Mouse (Mus musculus) liver, embryonic 12.5 days (tissue): ENCODE data around the gene Rpl19. TPM values are rescaled to one million over a fixed set of nuclear protein-coding genes. Genes with fewer than 3 reads are reported as not detected.
A peak's percentile ranks its signal among the peaks of the same experiment; 100 is the strongest.

ENCODE experiments used
- ATAC-seq: fragments of 200-750 bp; cut with Nextera tagmentation; 2 replicates; pipeline ENCODE4 v1.8.0; 2017; ENCODE audit warnings: moderate number of reproducible peaks, mild to moderate bottlenecking, moderate library complexity
- H3K27ac ChIP-seq: fragments of 300-500 bp; sonication (generic); 2 replicates; pipeline ENCODE4 v1.5.1; 2016; ENCODE audit warnings: mild to moderate bottlenecking
- H3K27me3 ChIP-seq: fragments of 300-500 bp; sonication (generic); replicated peaks from 2 replicates; pipeline ENCODE4 v1.6.1; 2016; ENCODE audit warnings: mild to moderate bottlenecking, moderate library complexity
- H3K36me3 ChIP-seq: fragments of 300-500 bp; sonication (generic); 2 replicates; pipeline ENCODE4 v1.6.1; 2016; ENCODE audit warnings: mild to moderate bottlenecking, moderate library complexity
- H3K4me1 ChIP-seq: fragments of 300-500 bp; sonication (generic); 2 replicates; pipeline ENCODE4 v1.6.1; 2016
- H3K4me2 ChIP-seq: fragments of 300-500 bp; sonication (generic); 2 replicates; pipeline ENCODE4 v1.6.1; 2016; ENCODE audit warnings: mild to moderate bottlenecking, moderate library complexity
- H3K4me3 ChIP-seq: fragments of 300-500 bp; sonication (generic); 2 replicates; pipeline ENCODE4 v1.5.1; 2016; ENCODE audit warnings: mild to moderate bottlenecking, moderate library complexity
- H3K9ac ChIP-seq: fragments of 300-500 bp; sonication (generic); 2 replicates; pipeline ENCODE4 v1.6.1; 2016; ENCODE audit warnings: mild to moderate bottlenecking, moderate library complexity
- H3K9me3 ChIP-seq: fragments of 300-500 bp; sonication (generic); replicated peaks from 2 replicates; pipeline ENCODE4 v1.6.1; 2016; ENCODE audit warnings: mild to moderate bottlenecking, moderate library complexity
- WGBS: fragments of 180-500 bp; shearing (Covaris S2); methylation state at CpG from one replicate; pipeline ENCODE4 v1.1.7; 2016; ENCODE audit not compliant: insufficient replicate concordance; 5-methylcytosine and 5-hydroxymethylcytosine counted together
- polyA plus RNA-seq: library from polyadenylated mRNA; unstranded; fragments of >200 nt; fragmentation: Nextera tagmentation; extraction: Ambion mirVana; gene quantifications from 2 replicates; pipeline ENCODE4 v1.2.1, GENCODE M21; 2016

Gene Rpl19
- polyA plus RNA-seq, 1 experiment from 2014 or later: 913 TPM

DNA sequence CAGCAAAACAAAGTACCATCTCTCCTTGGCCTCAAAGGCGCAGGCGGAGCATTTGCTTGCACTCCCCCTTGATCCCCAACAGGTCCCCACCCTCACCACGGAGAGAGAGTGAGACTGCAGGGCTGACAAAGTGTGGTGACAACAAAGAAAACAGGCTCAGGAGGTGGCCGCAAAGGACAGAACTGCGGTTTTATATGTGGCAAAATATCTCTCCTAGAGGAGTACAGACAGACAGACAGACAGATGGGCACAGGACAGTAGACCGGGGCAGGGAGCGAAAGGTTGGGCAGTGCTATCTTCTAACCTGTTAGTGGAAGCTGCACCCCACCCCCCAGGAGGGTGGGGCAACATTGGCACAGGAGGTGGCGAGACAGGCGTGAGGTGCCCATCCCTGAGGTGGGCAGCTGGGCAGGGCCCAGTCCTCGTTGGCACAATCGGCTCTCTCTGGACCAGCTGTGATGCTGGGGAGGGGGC, 25.1 kb upstream of the Rpl19 start:
- Histone ChIP-seq H3K27me3 (peaks cover 93% of the 10 kb centered on the region), H3K9ac (no peak overlapping the region), H3K27ac (no peak overlapping the region), H3K4me2 (no peak overlapping the region), H3K4me3 (no peak overlapping the region), H3K9me3 (no peaks in the 10 kb centered on the region), H3K36me3 (no peaks in the 10 kb centered on the region), H3K4me1 (peaks cover 41% of the 10 kb centered on the region)
- no peak for ATAC-seq
- 27% methylated on average over 11 of the region's 11 CpGs for WGBS

DNA sequence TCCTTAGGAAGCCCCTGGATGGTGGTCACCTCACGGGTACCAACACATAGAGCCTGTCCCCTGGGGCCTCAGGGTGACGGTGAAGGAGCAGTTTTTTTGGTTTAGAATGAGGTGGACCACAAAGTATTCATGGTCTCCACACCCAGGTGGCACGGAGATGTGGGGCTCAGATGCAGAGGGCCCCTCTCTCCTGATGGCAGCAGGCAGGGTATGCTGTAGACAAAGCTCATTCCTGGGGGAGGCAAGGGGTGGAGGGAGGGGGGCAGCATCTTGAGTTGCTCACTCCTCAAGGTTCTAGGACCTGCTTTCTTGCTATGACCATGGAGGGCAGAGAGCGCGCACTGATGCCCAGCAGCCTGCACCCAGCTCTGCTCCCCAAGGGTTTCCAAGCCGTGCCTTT, 24.5 kb upstream of the Rpl19 start:
- ATAC-seq: no peak
- peaks cover 35% of the 10 kb centered on the region for H3K4me1 ChIP-seq
- no peaks in the 10 kb centered on the region for H3K36me3 ChIP-seq
- no peak overlapping the region for H3K27ac ChIP-seq
- no peak overlapping the region for H3K9ac ChIP-seq
- no peaks in the 10 kb centered on the region for H3K9me3 ChIP-seq
- no peak overlapping the region for H3K4me3 ChIP-seq
- H3K4me2 ChIP-seq: no peak overlapping the region
- H3K27me3 ChIP-seq: peaks cover 87% of the 10 kb centered on the region
- 43% methylated on average over 6 of the region's 6 CpGs for WGBS

DNA sequence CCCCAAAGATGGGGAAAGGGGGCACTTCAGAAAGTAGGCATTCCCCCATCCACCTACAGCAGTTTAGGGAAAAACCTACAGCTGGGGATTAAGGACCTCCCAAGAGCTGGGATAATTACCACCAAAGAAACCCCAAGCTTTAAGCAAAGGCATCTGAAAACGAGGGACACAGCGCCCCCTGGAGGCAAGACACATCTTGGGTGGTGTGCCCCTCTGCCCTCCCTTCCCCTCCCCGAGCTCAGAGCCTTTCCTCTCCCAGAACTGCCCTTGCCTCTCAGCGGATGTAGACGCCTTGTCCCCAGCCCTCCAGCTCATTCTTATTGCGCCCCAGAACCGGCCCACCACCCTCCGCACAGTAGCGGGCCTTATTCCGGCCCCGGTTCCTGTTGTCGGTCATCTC, 23.9 kb upstream of the Rpl19 start:
- Histone ChIP-seq H3K36me3 (no peaks in the 10 kb centered on the region), H3K27me3 (peaks cover 81% of the 10 kb centered on the region), H3K27ac (no peak overlapping the region), H3K4me2 (peak overlapping the region; percentile 61), H3K4me1 (peaks cover 30% of the 10 kb centered on the region), H3K4me3 (peak overlapping the region; percentile 38), H3K9me3 (no peaks in the 10 kb centered on the region), H3K9ac (peak overlapping the region; percentile 18; the same call in 1 of the 2 replicates)
- no peak for ATAC-seq
- 6% methylated on average over 12 of the region's 12 CpGs for WGBS

DNA sequence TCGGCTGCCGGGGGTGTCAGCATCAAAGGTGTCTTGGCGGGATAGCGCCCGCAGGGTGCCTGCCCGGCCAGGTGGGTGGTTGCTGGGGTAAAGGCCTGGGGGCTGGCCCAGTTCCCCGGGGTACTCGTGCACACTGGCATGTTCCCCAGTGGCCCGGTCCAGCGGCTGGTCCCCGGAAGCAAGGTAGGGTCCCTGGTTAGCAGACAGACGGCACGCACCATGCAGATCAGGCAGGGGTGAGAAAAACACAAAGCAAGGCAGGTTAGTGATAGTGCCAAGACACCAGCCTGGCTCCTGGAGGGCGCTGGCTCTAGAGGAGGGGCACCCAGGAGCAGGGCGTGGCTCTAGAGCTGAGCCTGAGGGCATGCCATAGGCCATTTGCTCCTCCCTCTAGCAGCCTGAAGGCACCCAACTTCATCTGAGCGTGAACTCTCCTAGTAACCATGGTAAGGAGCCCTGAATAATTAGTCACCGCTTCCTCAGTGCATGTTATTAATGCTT, 23.3 kb upstream of the Rpl19 start:
- no peaks in the 10 kb centered on the region for H3K36me3 ChIP-seq
- H3K27ac ChIP-seq: no peak overlapping the region
- H3K4me1 ChIP-seq: peaks cover 24% of the 10 kb centered on the region
- peak overlapping the region; percentile 38 for H3K4me3 ChIP-seq
- H3K9ac ChIP-seq: peak overlapping the region; percentile 18; the same call in 1 of the 2 replicates
- 30% methylated on average over 17 of the region's 17 CpGs for WGBS
- H3K9me3 ChIP-seq: no peaks in the 10 kb centered on the region
- H3K4me2 ChIP-seq: peak overlapping the region; percentile 61
- no peak for ATAC-seq
- peaks cover 75% of the 10 kb centered on the region for H3K27me3 ChIP-seq

DNA sequence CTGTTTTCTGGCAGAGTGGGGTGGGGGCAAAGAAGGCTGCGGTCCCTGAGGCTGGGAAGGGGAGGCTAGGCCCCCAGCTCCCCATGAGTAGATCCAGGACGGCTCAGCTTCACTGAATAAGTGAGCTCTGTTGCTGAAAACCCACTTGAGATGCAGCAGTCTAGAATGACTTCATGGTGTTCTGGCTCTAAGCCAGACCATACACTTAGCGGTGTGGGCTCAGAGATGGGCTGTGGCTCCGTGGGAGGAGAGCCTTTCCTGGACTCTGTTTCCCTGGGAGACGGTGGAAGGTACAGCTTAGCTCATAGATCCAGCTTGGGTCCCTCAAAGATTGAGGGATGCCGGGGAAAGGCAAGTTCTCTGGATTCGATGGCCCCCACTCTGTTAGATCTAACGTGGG, 22.3 kb upstream of the Rpl19 start:
- no peak overlapping the region for H3K4me3 ChIP-seq
- no peak overlapping the region for H3K9ac ChIP-seq
- H3K4me2 ChIP-seq: no peak overlapping the region
- peaks cover 17% of the 10 kb centered on the region for H3K4me1 ChIP-seq
- peaks cover 65% of the 10 kb centered on the region for H3K27me3 ChIP-seq
- no peaks in the 10 kb centered on the region for H3K36me3 ChIP-seq
- ATAC-seq: no peak
- H3K9me3 ChIP-seq: no peaks in the 10 kb centered on the region
- 68% methylated on average over 8 of the region's 8 CpGs for WGBS
- H3K27ac ChIP-seq: no peak overlapping the region

DNA sequence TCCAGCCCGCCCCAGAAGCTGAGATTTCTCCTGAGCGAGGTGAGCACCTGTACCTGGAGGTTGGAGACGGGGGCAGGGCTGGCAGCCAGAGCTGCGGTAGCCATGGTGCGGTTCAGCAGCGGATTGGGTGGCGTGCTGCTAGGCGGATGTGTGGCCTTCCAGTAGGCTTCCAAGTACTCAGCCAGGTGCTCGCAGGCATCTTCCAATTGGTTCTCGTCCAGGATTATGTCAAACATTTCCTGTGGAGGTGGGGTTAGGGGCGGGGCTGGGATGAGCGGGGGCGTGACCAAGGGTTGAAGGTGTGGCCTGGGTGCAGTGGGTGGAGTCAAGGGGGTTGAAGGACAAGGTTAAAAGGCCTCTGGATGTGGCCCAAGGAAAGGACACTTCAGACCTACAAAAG, 21.4 kb upstream of the Rpl19 start:
- whole genome bisulfite sequencing: 21% methylated on average over 13 of the region's 13 CpGs
- H3K9me3 ChIP-seq: no peaks in the 10 kb centered on the region
- H3K36me3 ChIP-seq: no peaks in the 10 kb centered on the region
- H3K4me2 ChIP-seq: peak overlapping the region; percentile 29
- peaks cover 57% of the 10 kb centered on the region for H3K27me3 ChIP-seq
- H3K9ac ChIP-seq: no peak overlapping the region
- ATAC-seq: peak; percentile 22; the same call in 1 of the 2 replicates
- no peak overlapping the region for H3K4me3 ChIP-seq
- no peak overlapping the region for H3K27ac ChIP-seq
- H3K4me1 ChIP-seq: peaks cover 16% of the 10 kb centered on the region

DNA sequence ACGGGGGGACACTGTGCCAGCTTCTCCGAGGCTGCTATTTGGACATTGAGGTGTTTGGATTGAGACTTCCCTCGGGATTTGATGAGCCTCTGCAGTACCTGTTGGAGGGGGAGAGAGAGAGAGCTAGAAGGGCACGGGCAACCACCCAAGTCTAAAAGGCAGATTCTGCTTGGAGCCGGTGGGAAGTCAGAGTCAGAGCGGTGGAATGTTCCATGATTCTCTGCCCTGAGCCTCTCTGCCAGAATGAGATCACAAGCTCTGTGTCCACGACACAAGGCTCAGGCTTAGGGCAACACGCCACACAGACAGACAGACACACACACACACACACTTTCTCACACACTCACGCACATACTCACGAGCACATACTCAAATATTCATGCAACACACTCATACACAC, 20.8 kb upstream of the Rpl19 start:
- H3K9me3 ChIP-seq: no peaks in the 10 kb centered on the region
- H3K9ac ChIP-seq: no peak overlapping the region
- WGBS: 69% methylated on average over 10 of the region's 10 CpGs
- peaks cover 16% of the 10 kb centered on the region for H3K4me1 ChIP-seq
- H3K27me3 ChIP-seq: peaks cover 57% of the 10 kb centered on the region
- no peak overlapping the region for H3K4me3 ChIP-seq
- no peak overlapping the region for H3K27ac ChIP-seq
- H3K36me3 ChIP-seq: no peaks in the 10 kb centered on the region
- H3K4me2 ChIP-seq: no peak overlapping the region
- no peak for ATAC-seq

DNA sequence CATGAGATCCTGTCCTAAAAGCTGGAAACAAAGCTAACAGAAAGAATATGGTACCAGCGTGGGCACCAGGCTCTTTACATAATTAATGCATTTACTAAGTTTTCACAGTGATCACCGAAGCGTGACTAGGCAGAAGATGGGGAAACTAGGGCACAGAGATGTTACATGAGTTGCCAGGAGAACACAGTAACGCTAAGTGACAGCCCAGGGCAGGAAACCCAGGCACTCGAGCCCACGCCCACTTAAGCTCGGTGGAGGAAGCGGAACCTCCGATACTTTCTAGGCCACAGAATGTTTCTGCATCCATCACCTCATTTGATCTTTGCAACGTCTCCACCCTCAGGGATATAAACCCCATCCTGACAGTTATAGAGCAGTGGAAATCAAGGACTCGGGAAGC, 18.4 kb upstream of the Rpl19 start:
- ATAC-seq: no peak
- peaks cover 57% of the 10 kb centered on the region for H3K27me3 ChIP-seq
- 59% methylated on average over 11 of the region's 11 CpGs for WGBS
- H3K9ac ChIP-seq: no peak overlapping the region
- H3K9me3 ChIP-seq: no peaks in the 10 kb centered on the region
- H3K4me1 ChIP-seq: peaks cover 5% of the 10 kb centered on the region
- no peaks in the 10 kb centered on the region for H3K36me3 ChIP-seq
- H3K4me2 ChIP-seq: no peak overlapping the region
- no peak overlapping the region for H3K27ac ChIP-seq
- H3K4me3 ChIP-seq: no peak overlapping the region

DNA sequence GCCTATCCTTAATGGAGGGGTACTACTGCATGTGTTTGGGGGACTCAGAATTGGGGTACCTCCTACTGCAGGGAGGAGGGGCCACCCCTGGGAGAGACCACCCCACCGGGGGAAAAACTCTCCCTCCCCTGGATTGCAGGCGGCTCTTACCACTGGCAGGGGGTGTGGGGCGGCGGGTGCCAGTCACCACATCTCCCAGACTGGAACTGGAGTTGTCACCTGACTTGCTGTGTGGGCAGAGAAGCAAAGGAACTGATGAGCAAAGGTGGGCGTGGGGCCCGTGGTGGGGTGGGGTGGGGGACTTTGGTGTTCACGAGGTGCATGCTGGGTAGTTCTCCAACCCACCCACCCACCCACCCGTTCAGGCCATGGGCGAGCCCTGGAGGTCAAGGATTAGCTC, 14.8 kb upstream of the Rpl19 start:
- Histone ChIP-seq H3K36me3 (no peaks in the 10 kb centered on the region), H3K4me2 (no peak overlapping the region), H3K27ac (no peak overlapping the region), H3K4me3 (no peak overlapping the region), H3K27me3 (peaks cover 45% of the 10 kb centered on the region), H3K4me1 (no peaks in the 10 kb centered on the region), H3K9me3 (no peaks in the 10 kb centered on the region), H3K9ac (no peak overlapping the region)
- ATAC-seq: no peak
- WGBS: 34% methylated on average over 8 of the region's 9 CpGs

DNA sequence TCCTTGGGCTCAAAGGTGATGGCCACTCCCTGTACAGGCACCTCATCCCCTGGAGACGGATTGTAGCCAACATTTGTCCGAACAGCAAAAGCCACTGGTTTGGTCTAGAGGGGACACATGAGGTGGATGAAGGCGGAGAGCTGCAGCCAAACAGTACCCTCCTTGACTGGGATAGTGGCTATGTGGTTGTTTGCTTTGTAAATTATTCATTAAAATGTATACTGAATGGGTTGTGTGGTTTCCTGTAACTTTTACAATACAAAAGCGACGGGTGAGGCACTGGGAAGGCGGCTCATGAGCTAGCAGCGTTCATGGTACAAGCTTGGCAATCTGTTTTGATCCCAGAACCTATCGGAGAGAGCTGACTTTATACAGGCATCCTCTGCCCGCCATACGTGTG, 13.7 kb upstream of the Rpl19 start:
- Histone ChIP-seq H3K9ac (no peak overlapping the region), H3K27me3 (peaks cover 51% of the 10 kb centered on the region), H3K4me2 (no peak overlapping the region), H3K4me1 (no peaks in the 10 kb centered on the region), H3K36me3 (no peaks in the 10 kb centered on the region), H3K4me3 (no peak overlapping the region), H3K27ac (no peak overlapping the region), H3K9me3 (no peaks in the 10 kb centered on the region)
- 63% methylated on average over 10 of the region's 10 CpGs for WGBS
- ATAC-seq: no peak

DNA sequence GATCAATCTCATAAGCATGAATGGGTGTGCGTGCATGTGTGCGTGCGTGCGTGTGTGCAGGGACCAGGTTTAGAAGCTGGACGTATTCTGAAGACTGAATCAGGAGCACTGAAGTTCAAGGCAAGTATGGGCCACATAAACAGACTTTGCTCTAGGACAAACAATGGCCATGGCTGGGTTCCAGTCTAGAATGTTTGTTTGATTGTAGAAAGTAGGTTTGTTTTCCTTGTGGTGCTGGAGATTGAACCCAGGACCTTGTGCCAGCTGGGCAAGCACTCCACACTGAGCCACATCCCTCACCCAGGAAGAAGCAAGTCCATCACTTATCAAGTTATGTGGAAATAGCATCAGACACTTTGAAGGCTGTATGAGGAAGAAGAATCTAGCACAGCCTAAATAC, 10.3 kb upstream of the Rpl19 start:
- H3K9ac ChIP-seq: no peak overlapping the region

DNA sequence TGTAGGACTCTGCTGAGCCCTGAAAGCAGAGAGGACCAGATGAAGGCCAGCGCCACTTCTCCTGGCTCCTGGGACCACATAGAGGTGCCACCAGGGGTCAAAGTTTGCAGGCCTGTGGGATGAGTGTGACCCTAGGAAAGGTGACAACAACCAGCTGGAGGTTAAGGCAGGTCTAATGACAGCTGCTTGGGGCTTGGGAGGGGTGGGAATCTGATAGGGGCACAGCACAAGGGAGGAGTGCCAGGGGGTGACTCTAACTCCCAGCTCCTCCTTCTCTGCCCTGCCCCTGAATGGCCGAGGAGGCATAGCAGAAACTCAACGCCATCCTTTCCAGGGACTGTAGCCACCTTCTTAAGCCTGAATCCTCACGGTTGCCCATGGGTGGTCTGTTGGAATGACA, 9.7 kb upstream of the Rpl19 start:
- H3K9me3 ChIP-seq: no peaks in the 10 kb centered on the region
- 60% methylated on average over 4 of the region's 4 CpGs for WGBS

More for the DNA sequence above, 10.3 kb upstream of the Rpl19 start:
- Histone ChIP-seq H3K9me3 (no peaks in the 10 kb centered on the region), H3K36me3 (no peaks in the 10 kb centered on the region), H3K4me1 (peaks cover 11% of the 10 kb centered on the region; the same call in 1 of the 2 replicates), H3K4me3 (no peak overlapping the region), H3K27ac (no peak overlapping the region), H3K27me3 (peaks cover 72% of the 10 kb centered on the region), H3K4me2 (no peak overlapping the region)
- 86% methylated on average over 5 of the region's 5 CpGs for WGBS
- ATAC-seq: no peak

DNA sequence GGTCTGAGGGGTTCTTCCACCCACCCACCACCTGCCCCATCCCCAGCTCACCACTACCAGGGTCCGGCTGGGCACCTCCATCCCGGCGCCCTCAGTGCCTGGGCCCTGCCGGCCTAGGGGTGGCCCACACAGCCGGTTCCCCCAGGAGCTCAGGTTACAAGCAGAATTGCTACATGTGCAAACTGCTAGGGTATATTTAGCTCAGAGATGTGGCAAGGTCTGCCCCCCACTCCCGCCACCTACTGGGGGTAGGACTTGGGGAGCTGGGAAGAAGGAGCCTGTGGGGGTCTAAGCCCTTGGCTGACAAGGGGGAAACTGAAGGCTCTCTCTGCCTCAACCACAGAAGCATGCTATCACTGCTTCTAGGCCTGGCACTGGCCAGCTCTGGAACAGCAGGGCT, 8.3 kb upstream of the Rpl19 start:
- Histone ChIP-seq H3K9ac (no peak overlapping the region), H3K36me3 (no peaks in the 10 kb centered on the region), H3K4me3 (no peak overlapping the region), H3K9me3 (no peaks in the 10 kb centered on the region), H3K27me3 (peaks cover 71% of the 10 kb centered on the region), H3K27ac (no peak overlapping the region), H3K4me2 (no peak overlapping the region), H3K4me1 (peaks cover 32% of the 10 kb centered on the region)
- ATAC-seq: no peak
- WGBS: 68% methylated on average over 6 of the region's 6 CpGs

More for the DNA sequence above, 9.7 kb upstream of the Rpl19 start:
- H3K4me1 ChIP-seq: peaks cover 18% of the 10 kb centered on the region
- H3K4me3 ChIP-seq: no peak overlapping the region
- ATAC-seq: no peak
- H3K27ac ChIP-seq: no peak overlapping the region
- H3K27me3 ChIP-seq: peaks cover 72% of the 10 kb centered on the region
- no peak overlapping the region for H3K9ac ChIP-seq
- no peak overlapping the region for H3K4me2 ChIP-seq
- H3K36me3 ChIP-seq: no peaks in the 10 kb centered on the region
